Mouse (Mus musculus) stomach, postnatal 0 days (tissue): ENCODE data around the gene Olfr622. TPM values are rescaled to one million over a fixed set of nuclear protein-coding genes. Genes with fewer than 3 reads are reported as not detected.

ENCODE experiments used
- ATAC-seq: fragments of 200-750 bp; cut with Nextera tagmentation; 2 replicates; pipeline ENCODE4 v1.8.0; 2017; ENCODE audit not compliant: low FRiP score, low TSS enrichment
- DNase-seq: peaks from one replicate; pipeline ENCODE4 v3.0.0-alpha.2; 2016; ENCODE audit warnings: low spot score
- H3K27ac ChIP-seq: fragments of 300-500 bp; sonication (generic); replicated peaks from 2 replicates; pipeline ENCODE4 v1.5.1; 2014; ENCODE audit warnings: mild to moderate bottlenecking, control low read depth
- H3K27me3 ChIP-seq: fragments of 300-500 bp; sonication (generic); 2 replicates; pipeline ENCODE4 v1.6.1; 2014; ENCODE audit warnings: low read length; ENCODE audit not compliant: control insufficient read depth, insufficient read depth
- H3K36me3 ChIP-seq: fragments of 300-500 bp; sonication (generic); 2 replicates; pipeline ENCODE4 v1.6.1; 2014; ENCODE audit warnings: low read length, mixed read lengths; ENCODE audit not compliant: control insufficient read depth, insufficient read depth
- H3K4me1 ChIP-seq: fragments of 300-500 bp; sonication (generic); replicated peaks from 2 replicates; pipeline ENCODE4 v1.6.1; 2014; ENCODE audit warnings: antibody characterized with exemption; ENCODE audit not compliant: control insufficient read depth, insufficient read depth
- H3K4me2 ChIP-seq: fragments of 300-500 bp; sonication (generic); replicated peaks from 2 replicates; pipeline ENCODE4 v1.6.1; 2014; ENCODE audit warnings: low read depth, mild to moderate bottlenecking, control low read depth, moderate library complexity
- H3K4me3 ChIP-seq: fragments of 300-500 bp; sonication (generic); 2 replicates; pipeline ENCODE4 v1.5.1; 2014; ENCODE audit warnings: low read depth, low read length, control low read depth
- H3K9ac ChIP-seq: fragments of 300-500 bp; sonication (generic); 2 replicates; pipeline ENCODE4 v1.6.1; 2014; ENCODE audit warnings: mild to moderate bottlenecking, low read length, control low read depth, mixed read lengths
- H3K9me3 ChIP-seq: fragments of 300-500 bp; sonication (generic); 2 replicates; pipeline ENCODE4 v1.6.1; 2016; ENCODE audit warnings: low read length; ENCODE audit not compliant: control insufficient read depth
- CTCF ChIP-seq: IDR thresholded peaks from 2 replicates; pipeline ENCODE4 v1.5.1; 2016; ENCODE audit warnings: antibody characterized with exemption, low read depth, mild to moderate bottlenecking, moderate library complexity
- EP300 ChIP-seq: optimal IDR thresholded peaks from 2 replicates; pipeline ENCODE3; 2016; ENCODE audit warnings: antibody characterized with exemption
- WGBS: fragments of 180-500 bp; shearing (Covaris S2); extraction: QIAGEN DNeasy Blood & Tissue Kit; methylation state at CpG from one replicate; pipeline ENCODE4 v1.1.7; 2014; 5-methylcytosine and 5-hydroxymethylcytosine counted together
- polyA plus RNA-seq: library from polyadenylated mRNA; unstranded; fragments of >200 nt; fragmentation: Nextera tagmentation; extraction: Ambion mirVana; gene quantifications from 2 replicates; pipeline ENCODE4 v1.2.1, GENCODE M21; 2015

The Olfr622 gene
- not detected in 2 replicates for polyA plus RNA-seq

DNA sequence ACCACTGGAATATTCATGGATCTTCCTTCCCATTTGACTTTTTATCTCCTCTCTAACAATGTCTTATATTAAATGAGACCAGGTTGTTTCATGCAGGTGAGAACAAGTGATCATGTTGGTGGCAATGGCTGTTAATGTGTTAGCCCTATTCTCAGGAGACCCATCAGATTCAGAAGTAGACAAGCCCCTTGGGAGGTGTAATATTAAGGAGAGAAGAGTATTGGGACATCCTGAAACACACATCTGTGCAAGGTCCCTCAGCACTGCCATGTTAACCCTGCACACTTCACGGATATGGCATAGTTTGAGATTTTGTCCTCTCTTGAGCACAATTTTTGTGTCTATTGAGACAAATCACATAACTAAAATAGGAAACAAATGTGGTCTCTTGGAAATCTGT is at the start of gene Olfr622:
TSS of gene Olfr622 (minus strand) at position 101 of the 400 bp plus-strand sequence.
- H3K27ac ChIP-seq, result no peak within 1 kb of the TSS
- TF ChIP-seq CTCF, result no peak
- TF ChIP-seq EP300, result no peak
- no peak within 1 kb of the TSS for H3K9ac ChIP-seq
- ATAC-seq (no peak), DNase-seq (no peak)
- 65% methylated on average over 1 of the region's 1 CpGs for WGBS
- no peaks in the 10 kb centered on the region for H3K4me1 ChIP-seq
- no peaks in the 10 kb centered on the region for H3K27me3 ChIP-seq
- H3K9me3 ChIP-seq, result no peaks in the 10 kb centered on the region
- no peaks in the 10 kb centered on the region for H3K36me3 ChIP-seq
- H3K4me2 ChIP-seq, result no peak within 1 kb of the TSS
- no peak within 1 kb of the TSS for H3K4me3 ChIP-seq

DNA sequence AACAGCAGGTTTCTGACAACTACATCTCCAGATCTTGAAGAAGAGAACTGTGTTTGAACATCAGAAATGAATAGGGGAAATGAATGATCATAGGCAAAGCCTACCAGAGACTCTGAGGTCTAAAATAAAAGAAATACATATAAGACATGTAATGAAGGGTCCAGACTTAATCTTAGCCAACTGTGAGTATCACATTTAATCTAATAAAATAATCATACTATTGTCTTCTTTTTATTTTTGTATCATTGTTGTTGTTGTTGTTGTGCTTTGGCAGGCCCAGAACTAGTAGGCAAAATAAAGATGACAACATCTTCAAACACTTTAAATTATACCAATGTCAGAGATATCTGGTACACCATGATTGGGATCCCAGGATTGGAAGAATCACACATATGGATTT is 39.9 kb upstream of the Olfr622 start, which contains the start of gene Olfr625-ps1:
TSS of gene Olfr625-ps1 (plus strand) at position 301 of the 400 bp plus-strand sequence.
- H3K27ac ChIP-seq, result no peak within 1 kb of the TSS
- H3K36me3 ChIP-seq, result no peaks in the 10 kb centered on the region
- no peak within 1 kb of the TSS for H3K4me2 ChIP-seq
- no peaks in the 10 kb centered on the region for H3K4me1 ChIP-seq
- H3K27me3 ChIP-seq, result no peaks in the 10 kb centered on the region
- ATAC-seq (no peak), DNase-seq (no peak)
- H3K4me3 ChIP-seq, result no peak within 1 kb of the TSS
- TF ChIP-seq CTCF (no peak), EP300 (no peak)
- no peak within 1 kb of the TSS for H3K9ac ChIP-seq
- no peaks in the 10 kb centered on the region for H3K9me3 ChIP-seq

DNA sequence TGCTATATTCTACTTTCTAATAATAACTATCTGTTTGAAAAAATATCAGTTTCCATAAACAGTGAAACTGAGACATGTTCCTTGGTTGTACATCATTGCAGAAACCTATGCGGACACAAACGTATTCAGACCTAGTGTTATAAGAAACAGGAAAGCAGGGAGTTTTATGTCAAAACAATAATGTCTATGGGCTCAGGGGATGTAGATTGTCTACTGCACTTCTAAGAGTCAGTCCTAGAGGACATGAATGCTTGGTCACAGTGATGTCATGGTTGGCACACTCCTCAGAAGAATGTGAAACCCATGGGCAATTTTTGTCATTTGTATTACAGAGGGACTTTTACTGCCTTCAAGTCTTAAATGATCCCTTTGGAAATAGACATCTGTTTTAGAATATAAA is 28.6 kb upstream of the Olfr622 start, which contains the start of gene Olfr624:
TSS of gene Olfr624 (minus strand) at position 101 of the 400 bp plus-strand sequence.
- H3K4me3 ChIP-seq, result no peak within 1 kb of the TSS
- DNase-seq (no peak), ATAC-seq (no peak)
- no peaks in the 10 kb centered on the region for H3K27me3 ChIP-seq
- TF ChIP-seq CTCF (no peak), EP300 (no peak)
- H3K4me2 ChIP-seq, result no peak within 1 kb of the TSS
- no peaks in the 10 kb centered on the region for H3K36me3 ChIP-seq
- 76% methylated on average over 2 of the region's 2 CpGs for WGBS
- H3K4me1 ChIP-seq, result no peaks in the 10 kb centered on the region
- no peak within 1 kb of the TSS for H3K27ac ChIP-seq
- no peaks in the 10 kb centered on the region for H3K9me3 ChIP-seq
- no peak within 1 kb of the TSS for H3K9ac ChIP-seq

DNA sequence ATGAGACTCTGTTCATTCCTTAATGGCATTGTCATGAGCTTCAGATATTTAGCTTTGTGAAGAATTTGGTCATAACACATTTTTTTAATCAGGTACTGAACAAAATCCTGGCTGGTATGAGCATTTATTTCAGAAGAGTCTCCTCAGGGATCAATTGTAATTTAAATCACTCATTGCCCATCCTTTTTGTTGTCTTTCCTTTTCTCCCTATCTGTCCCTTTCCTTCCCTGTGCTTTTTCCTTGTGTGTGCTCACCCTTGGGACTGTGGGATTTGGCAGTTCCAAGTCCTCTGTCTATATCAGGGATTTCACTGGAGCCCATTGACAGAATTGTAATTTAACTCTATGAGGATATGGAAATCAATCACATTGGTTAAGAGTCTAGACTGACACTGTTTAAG is 21.1 kb upstream of the Olfr622 start, which contains the start of gene Olfr623:
TSS of gene Olfr623 (minus strand) at position 101 of the 400 bp plus-strand sequence.
- ATAC-seq (no peak), DNase-seq (no peak)
- H3K4me2 ChIP-seq, result no peak within 1 kb of the TSS

DNA sequence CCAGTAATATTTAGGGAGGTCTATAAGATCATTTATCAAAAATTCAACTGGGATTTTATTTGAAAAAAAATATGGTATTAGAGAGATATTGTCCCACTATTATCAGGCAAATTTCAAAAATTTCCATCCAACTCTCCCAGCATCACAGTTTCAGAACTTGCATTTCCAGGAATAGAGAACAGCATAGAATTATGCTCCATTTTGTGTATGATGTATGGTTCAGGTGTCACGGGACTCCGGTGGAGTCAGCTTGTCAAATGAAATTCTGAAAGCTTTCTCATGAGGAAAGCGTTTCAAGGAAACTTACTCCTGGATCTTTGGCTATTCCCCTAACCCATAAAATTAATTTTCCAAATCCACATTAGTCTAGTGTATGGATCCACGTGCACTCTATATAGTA is 1.6 kb upstream of the Olfr622 start:
- Histone ChIP-seq H3K27ac (no peak overlapping the region), H3K27me3 (no peaks in the 10 kb centered on the region), H3K9ac (no peak overlapping the region), H3K4me1 (no peaks in the 10 kb centered on the region), H3K4me3 (no peak overlapping the region), H3K36me3 (no peaks in the 10 kb centered on the region), H3K4me2 (no peak overlapping the region), H3K9me3 (no peaks in the 10 kb centered on the region)
- no peak for ATAC-seq
- DNase-seq, result no peak
- 80% methylated on average over 4 of the region's 4 CpGs for WGBS
- TF ChIP-seq CTCF, result no peak
- no peak for TF ChIP-seq EP300

More for the DNA sequence above, 21.1 kb upstream of the Olfr622 start, which contains the start of gene Olfr623:
- H3K9ac ChIP-seq, result no peak within 1 kb of the TSS
- H3K27ac ChIP-seq, result no peak within 1 kb of the TSS
- no peak for TF ChIP-seq CTCF
- no peak for TF ChIP-seq EP300
- no peaks in the 10 kb centered on the region for H3K36me3 ChIP-seq
- no peaks in the 10 kb centered on the region for H3K4me1 ChIP-seq
- H3K27me3 ChIP-seq, result no peaks in the 10 kb centered on the region
- H3K4me3 ChIP-seq, result no peak within 1 kb of the TSS
- no peaks in the 10 kb centered on the region for H3K9me3 ChIP-seq

DNA sequence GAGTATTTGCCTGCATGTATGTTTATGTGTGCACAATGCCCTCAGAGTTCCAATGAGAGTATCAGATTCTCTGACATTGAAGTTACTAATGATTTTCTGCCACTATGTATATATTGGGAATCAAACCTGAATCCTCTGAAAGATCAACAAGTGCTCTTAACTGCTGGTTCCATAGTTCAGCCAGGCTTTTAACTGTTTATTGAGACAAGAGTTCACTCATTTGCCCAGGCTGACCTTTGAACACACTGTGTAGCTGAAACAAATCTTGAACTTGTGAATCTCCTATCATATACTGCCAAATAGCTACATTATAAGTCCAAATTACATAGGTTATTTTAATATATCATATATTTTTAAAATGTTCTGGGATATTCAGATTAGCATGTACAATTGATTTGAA is 5.7 kb downstream of the Olfr622 start:
- TF ChIP-seq CTCF (no peak), EP300 (no peak)
- Histone ChIP-seq H3K4me2 (no peak overlapping the region), H3K9ac (no peak overlapping the region), H3K4me3 (no peak overlapping the region), H3K36me3 (no peaks in the 10 kb centered on the region), H3K27ac (no peak overlapping the region), H3K9me3 (no peaks in the 10 kb centered on the region), H3K27me3 (no peaks in the 10 kb centered on the region), H3K4me1 (no peaks in the 10 kb centered on the region)
- ATAC-seq (no peak), DNase-seq (no peak)
